Mouse (Mus musculus): Measurements from ENCODE around the gene Myo9b.
"Not testable (repeated sequence)": the region's sequence is repeated elsewhere in the genome, so short reads cannot be mapped to it uniquely, and the experiment has no call there.

The Myo9b gene

DNA sequence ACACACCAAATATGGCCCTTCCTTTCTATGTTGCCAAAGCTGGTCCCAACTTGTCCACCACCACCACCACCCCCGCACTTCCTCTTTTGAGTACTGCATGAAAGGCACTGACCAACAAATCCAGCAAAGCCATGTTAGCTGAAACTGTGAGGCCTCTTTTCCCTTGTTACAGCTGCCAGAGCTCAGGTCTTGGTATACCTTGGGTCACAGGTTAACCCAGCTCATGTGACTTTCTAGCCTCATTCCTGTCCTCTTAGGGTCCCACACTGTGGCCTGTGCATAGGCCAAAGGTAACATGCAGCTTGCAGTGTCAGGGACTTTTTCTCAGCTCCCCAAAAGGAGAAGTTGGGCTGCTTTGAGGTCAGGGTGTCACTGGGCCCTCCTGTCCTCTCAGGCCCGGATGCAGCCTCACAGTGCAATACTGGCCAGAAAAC, 23.7 kb downstream of the Myo9b start:
- in situ Hi-C loops (cut with MboI, MseI): no loop called here

DNA sequence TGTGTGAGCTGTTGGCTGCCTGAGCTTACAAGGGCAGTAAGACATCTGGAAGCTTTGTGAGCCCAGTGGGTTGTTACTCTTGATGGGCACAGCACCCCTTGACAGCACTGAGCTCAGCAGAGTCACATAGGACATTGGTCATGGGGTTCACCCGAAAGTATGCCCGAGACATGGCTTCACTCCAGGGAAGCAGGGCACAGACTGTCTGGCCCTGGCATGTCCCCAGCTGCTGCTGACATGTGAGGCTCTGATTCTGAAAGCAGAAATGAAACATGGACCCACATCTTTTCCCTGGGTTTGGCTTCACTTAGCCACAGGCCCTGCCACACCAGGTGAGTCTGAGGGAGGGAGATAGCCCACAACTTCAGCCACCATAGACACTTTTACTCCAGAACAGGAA, 24.3 kb downstream of the Myo9b start:
- in situ Hi-C loops (cut with MboI, MseI): no loop called here

DNA sequence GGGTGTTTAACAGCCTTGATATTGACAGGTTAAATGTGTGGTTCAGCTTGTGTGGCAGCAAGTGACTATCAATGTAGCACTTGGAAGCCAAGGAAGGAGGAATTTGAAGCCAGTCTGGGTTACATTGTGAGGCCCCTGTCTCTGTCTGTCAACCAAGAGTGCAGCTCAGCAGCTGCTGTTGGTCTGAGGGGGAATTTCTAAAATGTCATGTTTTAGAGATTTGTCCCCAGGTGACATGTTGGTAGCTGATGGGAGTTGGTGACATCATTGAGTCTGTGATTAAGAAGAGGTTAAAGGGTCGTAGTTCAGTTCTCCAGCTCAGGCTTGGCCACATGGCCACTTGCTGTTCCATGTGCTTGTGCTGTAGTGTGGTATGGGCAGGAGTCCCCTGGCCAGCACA, 24.9 kb downstream of the Myo9b start:
- in situ Hi-C loops (cut with MboI, MseI): no loop called here

DNA sequence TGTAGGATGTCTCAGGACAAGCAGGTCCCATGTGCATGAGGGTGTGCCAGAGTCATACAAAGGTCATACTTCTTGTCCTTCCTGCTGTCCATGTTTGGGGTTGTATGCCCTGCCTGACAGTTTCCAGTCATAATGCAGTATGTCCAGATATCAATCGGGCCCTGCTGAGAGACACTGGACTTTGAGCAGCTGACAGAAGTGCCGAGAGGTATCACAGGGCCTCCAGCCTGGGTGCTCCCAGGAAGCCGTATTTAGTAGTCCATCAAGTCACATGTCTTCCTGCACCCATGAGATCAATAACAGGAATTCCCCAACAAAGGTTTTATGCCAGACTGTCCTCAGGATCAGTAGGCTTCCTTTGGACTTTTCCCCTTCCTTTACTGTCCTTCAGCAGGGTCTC, 27.2 kb downstream of the Myo9b start:
- in situ Hi-C loops (cut with MboI, MseI): no loop called here

DNA sequence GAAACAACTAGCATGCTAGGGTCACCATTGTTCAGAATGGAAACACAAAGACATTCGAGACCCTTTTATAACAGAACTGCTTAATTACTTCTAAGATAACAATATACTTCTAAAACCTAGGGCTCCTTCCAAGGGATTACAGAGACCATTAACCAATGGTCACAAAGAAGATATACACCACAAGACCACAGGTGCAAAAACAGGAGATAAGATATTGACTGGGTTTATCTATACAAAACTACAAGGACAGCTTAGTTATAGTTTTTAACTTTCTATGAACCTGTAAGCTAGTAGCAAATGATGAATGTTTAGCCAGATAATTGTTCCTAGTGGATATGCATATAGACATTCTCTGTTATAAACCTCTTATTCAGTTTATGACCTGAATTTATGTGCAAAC, 30.3 kb downstream of the Myo9b start:
- in situ Hi-C loops (cut with MboI, MseI): no loop called here

DNA sequence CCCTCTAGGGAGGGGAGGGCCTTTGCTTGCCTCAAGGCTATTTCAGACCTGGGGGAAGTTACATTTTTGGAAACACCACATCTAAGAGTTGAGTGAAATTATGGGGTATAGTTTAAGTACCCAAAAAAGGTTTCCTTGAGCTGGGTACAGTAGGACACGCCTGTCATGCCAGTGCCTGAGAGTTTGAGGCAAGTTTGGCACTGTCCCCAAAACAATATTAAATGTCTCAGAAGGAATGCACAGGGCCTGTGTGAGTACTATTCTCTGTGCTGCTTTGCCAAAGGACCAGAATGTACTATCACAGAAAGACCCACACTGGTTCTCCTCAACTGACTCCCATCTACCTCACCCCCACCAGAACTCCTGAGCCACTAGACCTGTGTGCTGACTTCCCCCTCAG, 31.1 kb downstream of the Myo9b start:
- in situ Hi-C loops (cut with MboI, MseI): no loop called here

DNA sequence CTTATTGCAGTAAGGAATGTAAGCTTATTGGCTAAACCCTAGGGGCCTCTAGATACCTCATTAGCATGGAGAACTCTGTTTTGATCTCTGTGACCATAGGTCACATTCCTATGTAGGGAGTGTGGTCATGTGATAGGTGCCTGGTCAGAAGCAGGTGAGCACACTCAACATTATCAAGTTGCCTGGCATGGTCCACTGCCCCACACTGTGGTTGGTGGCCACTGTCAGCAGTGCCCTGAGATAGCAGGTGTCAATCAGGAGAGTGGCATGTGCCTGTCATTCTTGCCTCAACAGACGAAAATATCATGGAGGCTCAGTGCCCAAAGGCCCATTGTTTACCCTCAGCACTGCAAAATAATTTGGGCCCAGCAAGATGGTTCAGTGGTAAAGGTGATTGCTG, 33.5 kb downstream of the Myo9b start:
- in situ Hi-C loops (cut with MboI, MseI): no loop called here

DNA sequence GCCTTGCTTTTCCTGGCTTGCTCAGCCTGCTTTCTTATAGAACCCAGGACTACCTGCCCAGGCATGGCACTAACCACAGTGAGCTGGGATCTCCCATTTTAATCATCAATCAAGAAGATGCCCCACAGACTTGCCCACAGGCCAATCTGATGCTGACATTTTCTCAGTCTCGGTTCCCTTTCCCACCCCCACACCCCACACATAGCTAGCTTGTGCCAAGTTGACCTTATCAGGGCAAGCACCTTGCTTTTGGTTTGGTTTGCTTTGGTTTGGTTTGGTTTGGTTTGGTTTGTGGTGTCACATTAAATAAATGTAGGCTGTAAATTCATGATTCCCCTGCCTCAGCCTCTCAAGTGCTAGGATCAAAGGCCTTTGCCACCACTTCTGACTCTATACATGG, 34.9 kb downstream of the Myo9b start:
- in situ Hi-C loops (cut with MboI, MseI): no loop called here

DNA sequence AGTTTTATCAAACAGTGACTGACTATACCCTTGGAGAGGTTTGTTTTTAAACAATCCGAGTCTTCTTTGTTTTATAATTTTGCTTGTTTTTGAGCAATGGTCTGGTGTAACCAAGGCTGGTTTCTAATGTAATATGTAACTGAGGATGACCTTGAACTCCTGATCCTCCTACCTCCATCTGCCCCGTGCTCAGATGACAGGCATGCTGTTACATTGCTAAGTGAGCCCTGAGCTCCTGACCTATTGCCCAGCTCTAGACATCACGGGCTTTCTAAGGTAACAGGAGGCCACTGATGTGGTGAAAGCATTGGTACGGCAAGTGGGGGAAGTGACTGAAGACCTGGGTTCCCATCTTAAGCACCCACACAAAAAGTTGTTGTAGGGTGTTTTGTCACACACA, 35.4 kb downstream of the Myo9b start:
- in situ Hi-C loops (cut with MboI, MseI): no loop called here

DNA sequence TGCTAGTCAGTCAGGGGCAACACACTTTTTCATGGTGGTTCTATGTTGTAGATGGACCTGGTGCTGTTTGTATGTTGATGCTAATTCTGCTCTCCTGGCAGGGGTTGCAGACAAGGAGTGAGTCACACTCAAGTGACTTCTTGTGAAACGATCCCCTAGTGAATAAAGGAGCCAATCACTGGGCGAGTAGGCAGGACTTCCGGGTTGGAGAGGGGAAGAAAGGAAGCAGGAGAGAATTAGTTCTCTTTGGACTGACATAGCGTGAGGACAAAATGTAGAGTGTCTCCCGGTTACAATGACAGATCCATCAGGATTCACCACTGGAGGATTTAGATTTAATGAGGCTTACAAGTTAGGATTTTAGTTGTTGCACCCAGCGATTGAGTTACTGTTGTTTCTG, 37.9 kb downstream of the Myo9b start:
- in situ Hi-C loops (cut with MboI, MseI): no loop called here

DNA sequence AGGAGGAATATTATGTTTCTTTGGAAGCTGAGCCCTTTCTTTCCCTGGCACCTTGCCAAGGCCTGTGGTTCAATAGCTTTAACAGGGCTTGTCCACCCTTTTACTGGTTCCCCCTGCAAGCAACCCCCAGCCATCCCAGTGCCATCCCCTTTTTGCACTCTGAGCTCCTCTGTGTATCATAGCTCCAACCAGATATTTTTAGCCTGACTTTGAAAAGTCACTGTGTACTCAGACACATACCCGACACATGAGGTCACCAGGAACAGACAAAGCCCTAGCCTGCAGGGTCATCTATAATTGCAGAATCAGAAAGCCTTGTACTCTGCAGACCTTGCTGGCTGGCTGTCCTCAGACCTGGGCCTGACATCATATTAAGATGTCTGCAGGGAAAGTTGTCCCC, 40.2 kb downstream of the Myo9b start:
- in situ Hi-C loops (cut with MboI, MseI): no loop called here

DNA sequence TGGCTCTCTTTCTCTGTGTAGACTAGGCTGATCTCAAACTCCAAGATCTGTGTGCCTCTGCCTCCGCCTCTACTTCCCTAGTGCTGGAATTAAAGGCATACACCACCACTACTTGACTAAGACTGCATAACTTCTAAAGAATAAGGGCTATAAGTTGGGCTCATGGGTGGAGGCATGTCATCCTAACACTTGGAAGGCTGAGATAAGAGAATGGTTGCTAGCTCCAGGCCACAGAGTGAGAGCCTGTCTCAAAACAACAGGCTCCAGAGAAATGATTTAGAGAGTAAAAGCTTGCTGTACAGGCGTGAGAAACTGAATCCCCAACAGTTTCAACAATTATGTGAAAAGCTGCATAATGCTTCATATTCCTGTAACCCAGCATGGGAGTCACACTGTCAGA, 41.4 kb downstream of the Myo9b start:
- in situ Hi-C loops (cut with MboI, MseI): no loop called here

DNA sequence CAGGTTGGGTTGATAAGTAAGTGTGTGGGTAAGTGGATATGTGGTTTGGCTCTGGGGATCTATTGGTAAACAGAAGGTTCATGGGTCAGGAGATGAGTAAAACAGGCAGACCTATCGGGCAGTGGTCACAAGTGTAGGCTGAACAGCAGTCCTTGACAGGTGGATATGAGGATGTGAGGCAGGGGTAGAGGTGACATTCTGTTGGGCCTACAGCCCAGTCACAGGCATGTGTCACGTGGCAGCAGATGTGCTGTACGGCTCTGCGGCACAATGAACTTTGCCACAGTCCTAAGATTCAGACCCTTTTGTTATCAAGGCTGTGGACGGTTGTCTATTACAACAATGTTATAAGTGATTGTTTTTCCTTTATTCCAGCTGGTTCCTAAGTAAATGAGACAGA, 43.5 kb downstream of the Myo9b start:
- in situ Hi-C loops (cut with MboI, MseI): no loop called here

DNA sequence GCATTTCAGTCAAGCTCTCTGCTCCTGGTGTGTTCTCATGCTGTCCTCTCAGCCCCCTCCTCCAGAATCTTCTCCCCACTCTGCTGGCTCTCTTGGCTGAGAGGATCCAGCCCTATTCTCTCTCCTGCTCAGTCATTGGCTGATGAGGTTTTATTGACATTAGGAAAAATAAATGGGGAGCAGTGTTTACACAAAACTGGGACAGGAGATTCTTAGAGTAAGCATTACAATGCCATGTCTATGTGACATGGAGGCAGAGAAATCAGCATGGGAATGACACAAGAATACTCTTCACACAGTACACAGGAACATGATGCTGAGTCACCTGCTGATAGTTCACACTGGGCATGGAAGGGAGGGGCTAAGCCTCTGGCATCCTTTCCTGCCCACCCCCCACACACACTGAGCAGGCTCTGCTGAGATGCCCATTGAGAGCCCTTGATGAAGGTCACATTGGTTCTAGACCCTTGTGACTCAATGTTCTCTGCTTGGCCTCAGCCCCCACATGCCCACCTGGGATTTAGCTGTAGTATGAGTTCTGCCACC, 44.0 kb downstream of the Myo9b start:
- in situ Hi-C loops (cut with MboI, MseI): no loop called here

DNA sequence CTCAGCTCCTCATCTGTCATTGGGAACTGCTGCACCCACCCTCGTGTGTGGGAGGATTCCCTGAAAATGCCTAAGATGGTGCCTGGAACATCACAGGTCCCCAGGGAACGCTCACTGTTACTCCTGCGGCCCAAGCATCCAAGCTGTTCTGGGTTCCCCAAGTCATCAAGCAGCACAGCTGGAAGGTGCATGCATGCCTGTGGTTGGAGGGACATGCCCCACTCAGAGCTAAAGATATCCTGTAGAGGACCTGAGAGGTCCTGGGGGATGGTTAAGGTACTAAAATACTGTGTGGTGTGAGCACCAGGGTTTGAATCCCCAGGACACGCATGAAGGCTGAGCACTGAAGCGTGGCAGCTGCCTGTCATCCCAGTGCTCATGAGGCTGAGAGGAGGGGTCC, 46.1 kb downstream of the Myo9b start:
- in situ Hi-C loops (cut with MboI, MseI): not testable (repeated sequence)

DNA sequence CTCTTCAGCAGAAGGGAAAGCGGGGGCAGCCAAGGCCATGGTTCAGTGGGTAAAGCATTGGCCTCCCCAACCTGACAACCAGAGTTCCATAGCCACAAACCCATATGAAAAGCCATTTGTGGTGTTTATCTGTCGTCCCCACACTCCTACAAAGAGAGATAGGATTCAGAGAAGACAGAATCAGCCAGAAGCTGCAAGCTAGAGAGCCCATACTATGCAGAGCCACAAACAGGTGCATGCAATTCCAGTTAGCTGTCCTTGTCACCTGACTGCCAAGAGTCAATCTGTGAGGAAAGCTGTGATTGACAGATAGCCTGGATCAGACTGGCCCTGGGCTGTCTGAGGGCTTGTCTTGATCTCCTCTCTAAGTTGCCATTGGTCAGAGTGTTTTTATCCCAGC, 47.2 kb downstream of the Myo9b start:
- in situ Hi-C loops (cut with MboI, MseI): loop anchor here in 1 of 2 experiments (5.0 kb wide), 1 partner anchor 47 kb away; the partner anchor contains the start of genes Haus8 and Myo9b

DNA sequence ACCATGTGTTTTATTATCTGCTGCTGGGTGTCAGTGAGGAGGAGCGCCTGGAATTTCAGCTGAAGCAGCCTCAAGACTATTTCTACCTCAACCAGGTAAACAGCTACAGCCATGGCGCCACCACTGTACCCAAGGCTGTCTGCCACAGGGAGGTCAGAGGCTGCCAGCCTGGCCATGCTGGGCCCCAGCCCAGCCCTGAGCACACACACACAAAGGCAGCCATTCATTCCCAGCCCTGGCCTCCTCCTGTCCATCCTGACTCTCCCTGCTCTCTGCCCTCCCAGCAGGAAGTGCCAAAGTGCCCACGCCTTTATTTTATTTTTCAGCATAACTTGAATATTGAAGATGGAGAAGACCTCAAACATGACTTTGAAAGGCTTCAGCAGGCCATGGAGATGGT, 50.4 kb downstream of the Myo9b start:
- in situ Hi-C loops (cut with MboI, MseI): loop anchor here in 1 of 2 experiments (5.0 kb wide), 1 partner anchor 51 kb away; the partner anchor contains the start of genes Haus8 and Myo9b

DNA sequence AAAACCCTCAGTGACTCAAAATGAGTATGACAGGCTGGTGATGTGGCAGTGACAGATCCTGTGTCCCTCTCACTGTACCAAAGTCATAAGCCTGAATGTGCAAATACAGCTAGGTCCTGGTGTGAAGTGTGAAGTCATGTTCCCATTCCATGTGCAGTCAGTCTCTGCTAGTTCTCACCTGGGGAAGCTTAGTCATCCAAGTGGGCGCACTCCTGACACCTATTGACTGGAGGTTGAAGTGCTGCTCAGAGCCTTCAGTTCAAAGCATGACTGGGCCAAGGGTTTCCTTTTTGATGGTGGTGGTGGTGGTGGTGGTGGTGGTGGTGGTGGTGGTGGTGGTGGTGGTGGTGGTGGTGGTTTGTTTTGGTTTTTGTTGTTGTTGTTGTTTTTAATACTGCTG, 52.3 kb downstream of the Myo9b start:
- in situ Hi-C loops (cut with MboI, MseI): loop anchor here in 1 of 2 experiments (5.0 kb wide), 1 partner anchor 53 kb away; the partner anchor contains the start of genes Haus8 and Myo9b

DNA sequence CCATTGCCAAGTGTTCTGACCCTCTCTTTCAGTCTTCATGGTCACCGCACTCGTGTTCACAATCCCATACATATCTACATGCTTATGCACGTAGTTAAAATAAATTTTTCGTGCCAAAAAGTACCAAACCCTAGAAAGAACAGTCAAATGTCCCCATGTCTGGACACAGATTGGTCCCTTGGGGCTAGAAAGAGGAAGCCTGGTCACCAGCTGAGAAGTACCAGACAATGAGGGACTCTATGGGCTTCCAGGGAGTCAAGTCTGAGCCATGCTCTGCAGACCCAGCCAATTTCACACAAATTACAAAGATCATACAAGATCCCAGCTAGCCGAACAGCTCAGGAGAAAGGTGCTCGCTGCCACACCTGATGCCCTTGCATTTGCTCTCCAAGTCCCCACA, 65.3 kb downstream of the Myo9b start:
- in situ Hi-C loops (cut with MboI, MseI): loop anchor here in 1 of 2 experiments (5.0 kb wide), 1 partner anchor 69 kb away; the partner anchor contains the start of gene Ankle1

DNA sequence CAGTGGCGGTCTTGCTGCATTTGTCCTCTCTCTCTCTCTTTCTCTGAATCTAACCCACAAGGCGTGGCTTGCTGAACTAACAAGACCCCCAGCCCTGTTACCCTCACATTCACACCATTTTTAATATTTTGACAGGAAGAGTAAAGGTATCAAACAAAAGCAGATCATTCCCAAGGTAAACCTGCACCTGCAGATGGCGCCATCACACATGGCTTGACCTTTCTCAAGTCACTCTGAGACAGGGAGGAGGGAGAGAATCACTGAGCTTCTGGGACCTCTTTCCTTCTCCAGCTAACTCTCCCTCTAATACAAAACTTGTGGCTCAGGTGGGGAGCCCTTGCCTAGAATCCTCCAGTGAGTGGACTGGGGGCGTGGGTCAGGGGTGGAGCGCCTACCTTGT, 68.1 kb downstream of the Myo9b start:
- in situ Hi-C loops (cut with MboI, MseI): no loop called here

DNA sequence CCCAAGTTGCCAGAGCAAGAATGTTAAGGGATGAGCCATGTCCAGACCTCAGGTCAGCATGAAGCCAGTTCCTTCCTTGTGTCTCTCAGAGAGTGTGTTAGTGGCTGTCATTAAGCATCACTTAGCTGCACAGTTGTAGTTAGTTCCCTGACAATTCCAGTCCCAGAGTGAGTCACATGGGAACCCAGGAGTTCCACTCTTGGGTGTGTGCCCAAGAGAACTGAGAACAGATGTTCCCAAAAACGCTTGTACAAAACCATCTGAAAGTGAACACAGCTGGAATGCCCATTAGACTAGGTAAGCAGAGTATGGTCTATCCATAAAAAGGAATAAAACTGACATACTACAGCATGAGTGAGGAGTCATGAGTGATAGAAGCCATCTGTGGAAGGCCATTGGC, 74.1 kb downstream of the Myo9b start:
- in situ Hi-C loops (cut with MboI, MseI): no loop called here

DNA sequence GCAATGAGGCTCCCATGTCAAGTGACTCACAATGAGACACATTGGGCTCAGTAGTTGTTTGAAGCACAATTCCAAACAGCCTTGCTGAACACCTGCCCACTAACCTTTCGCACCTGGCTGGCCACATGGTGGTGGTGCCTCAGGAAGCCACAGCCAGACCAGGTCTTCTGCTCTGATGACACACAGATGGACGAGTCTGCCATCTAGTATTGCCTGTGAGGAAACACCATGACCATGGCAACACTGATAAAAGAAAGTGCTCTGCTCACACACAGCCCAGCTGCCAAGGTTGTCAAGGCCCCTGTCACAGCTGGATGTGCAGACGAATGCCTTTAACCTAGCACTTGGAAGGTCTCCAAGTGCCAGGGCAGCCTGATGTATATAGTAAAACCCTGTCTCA, 78.6 kb downstream of the Myo9b start:
- in situ Hi-C loops (cut with MboI, MseI): no loop called here

DNA sequence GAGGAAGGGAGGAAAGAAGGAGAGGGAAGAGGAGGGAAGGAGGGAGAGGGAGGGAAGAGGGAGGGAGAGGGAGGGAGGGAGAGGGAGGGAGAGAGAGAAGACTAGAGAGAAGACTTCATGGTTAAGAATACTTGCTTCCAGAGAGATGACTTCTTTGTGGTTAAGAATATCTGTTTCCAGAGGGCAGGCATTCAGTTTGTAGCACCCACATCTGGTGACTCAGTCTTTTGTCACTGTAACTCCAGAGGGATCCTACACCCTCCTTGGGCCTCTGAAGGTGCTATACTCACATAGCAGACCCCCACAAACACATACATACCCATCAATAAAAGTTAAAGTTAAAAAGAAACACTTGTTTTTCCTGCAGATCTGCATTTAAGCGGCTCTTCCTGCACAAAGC, 79.0 kb downstream of the Myo9b start:
- in situ Hi-C loops (cut with MboI, MseI): no loop called here

DNA sequence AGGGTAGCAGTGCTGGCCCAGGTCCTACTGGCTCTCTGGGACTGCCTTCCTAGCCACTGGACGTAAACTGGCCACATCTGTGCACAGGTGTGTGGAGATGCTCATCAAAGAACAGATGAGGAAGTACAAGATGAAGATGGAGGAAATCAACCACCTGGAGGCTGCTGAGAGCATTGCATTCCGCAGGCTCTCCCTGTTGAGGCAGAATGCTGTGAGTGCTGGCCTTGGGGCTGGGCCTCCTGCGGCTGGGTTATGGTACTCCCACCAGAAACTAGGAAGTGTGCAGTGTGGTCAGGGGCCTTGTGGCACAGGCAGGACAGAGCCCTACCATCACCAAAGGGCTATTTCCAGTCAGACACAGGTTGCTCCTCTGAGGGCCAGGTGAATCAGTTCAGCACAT, 85.5 kb downstream of the Myo9b start:
- in situ Hi-C loops (cut with MboI, MseI): no loop called here
